Mouse (Mus musculus) ES-Bruce4 (cell line): ENCODE measurements at regions not wholly inside any gene's neighbourhood (a gene's known extent, or its start where the extent isn't known, plus 50 kb on each side); places are given as distances from the start of the nearest gene placed in this dataset.

Experiments
- EP300 ChIP-seq: IDR thresholded peaks from 2 replicates; pipeline ENCODE4 v1.6.1; 2011; ENCODE audit warnings: low read depth, low read length; ENCODE audit not compliant: insufficient read depth
- POLR2A ChIP-seq: IDR thresholded peaks from one replicate; pipeline ENCODE4 v1.8.1; 2011; ENCODE audit warnings: low read length; ENCODE audit not compliant: insufficient read depth

DNA sequence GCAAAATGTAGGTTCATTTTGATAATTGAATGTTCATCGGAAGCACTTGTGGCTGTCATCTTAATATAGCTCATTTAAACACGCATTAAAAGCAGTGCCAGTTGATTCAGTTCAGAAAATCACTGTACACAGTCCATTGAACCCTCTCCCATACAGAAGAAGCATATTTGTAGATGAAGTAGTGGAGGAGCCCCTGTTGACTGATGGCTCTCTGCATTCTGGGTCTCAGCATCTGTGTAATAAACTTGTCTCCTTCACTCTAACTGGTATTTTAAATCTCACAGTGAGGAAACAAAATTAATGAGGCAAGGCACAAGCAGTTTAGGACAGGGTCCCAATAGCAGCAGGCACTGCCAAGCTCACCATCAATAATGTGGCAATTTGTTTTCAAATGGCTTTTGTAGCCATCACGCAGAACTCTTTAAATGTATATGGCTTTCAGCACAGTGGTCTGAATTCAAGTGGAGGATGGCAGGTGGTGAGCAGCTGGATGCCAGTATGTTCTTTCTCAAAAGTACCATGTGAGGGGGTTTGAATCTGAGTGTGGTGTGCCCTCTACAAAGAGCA lies 302.8 kb upstream of the Sdr16c6 start:
- TF ChIP-seq POLR2A = no peak
- no peak for TF ChIP-seq EP300
